Mouse (Mus musculus): Measurements from ENCODE around the gene Ell3. TPM values are rescaled to one million over a fixed set of nuclear protein-coding genes. Genes with fewer than 3 reads are reported as not detected.

Ell3 gene
- polyA plus RNA-seq, 1 experiment from 2014 or later = 1.9 TPM

DNA sequence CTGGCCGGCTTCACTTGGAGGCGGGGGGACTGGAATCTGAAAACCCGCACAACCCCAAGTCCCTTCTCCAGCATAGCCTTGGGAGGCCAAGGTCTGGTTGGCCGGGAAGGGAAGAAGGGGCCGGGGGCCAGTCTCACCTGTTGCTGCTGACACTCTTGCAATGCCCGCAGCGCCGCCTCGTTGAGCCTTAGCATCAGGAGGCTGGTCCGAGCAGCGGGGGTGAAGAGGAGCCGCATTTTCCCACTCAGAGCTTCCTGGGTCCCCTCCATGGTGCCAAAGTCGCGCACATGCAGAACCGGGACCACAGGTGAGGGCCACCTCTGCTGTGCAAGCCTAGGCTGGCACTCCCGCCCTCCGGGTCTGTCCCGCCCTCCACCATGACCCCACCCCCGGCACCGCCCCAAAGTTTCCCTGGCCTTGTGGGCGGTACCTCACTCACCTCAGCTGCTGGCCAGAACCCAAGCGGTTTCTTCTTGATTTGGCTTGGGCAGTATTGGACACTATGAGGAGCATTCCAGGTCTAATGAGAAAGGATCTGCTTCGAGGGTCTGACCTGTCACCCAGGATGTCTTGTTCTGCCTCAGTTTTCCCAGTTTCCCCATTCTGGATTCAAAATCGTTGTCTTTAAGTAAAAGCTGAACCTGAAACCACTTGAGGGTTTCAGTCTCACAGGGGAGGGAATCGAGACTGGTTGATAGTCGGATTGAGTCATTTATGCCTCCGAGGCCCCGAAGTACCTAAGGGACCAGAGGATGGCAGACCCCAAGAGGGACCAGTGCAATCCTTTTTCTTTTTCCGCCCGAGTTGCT lies 1.6 kb downstream of the Ell3 start:
- Histone ChIP-seq H3K4me1 (replicated peaks; ENCODE audit: control insufficient read depth, insufficient read depth, low read length) (no peaks in the 10 kb centered on the region), H3K27ac (ENCODE audit: low read depth, low read length) (no peak overlapping the region; the same call in 1 of the 2 replicates), H3K9me3 (ENCODE audit: control insufficient read depth) (no peaks in the 10 kb centered on the region), H3K36me3 (ENCODE audit: control insufficient read depth, insufficient read depth) (peaks cover 18% of the 10 kb centered on the region), H3K4me3 (ENCODE audit: low read depth, low read length) (peak overlapping the region; percentile 41), H3K9ac (ENCODE audit: low read depth, low read length) (peak overlapping the region; percentile 51), H3K27me3 (replicated peaks; ENCODE audit: control insufficient read depth, insufficient read depth, low read length) (no peaks in the 10 kb centered on the region), H3K4me2 (replicated peaks; ENCODE audit: low read depth) (peak overlapping the region; percentile 91)
- WGBS = 1% methylated on average over 30 of the region's 30 CpGs
- no peak for TF ChIP-seq CTCF (IDR thresholded peaks at IDR 0.05; ENCODE audit: low read depth)
- ATAC-seq = peak; percentile 86

- Histone ChIP-seq H3K4me2 (replicated peaks; ENCODE audit: low read depth) (peak overlapping the region; percentile 91), H3K4me1 (replicated peaks; ENCODE audit: control insufficient read depth, insufficient read depth, low read length) (no peaks in the 10 kb centered on the region), H3K9me3 (ENCODE audit: control insufficient read depth) (no peaks in the 10 kb centered on the region), H3K27ac (ENCODE audit: low read depth, low read length) (no peak overlapping the region), H3K9ac (ENCODE audit: low read depth, low read length) (peak overlapping the region; percentile 51), H3K4me3 (ENCODE audit: low read depth, low read length) (peak overlapping the region; percentile 41), H3K27me3 (replicated peaks; ENCODE audit: control insufficient read depth, insufficient read depth, low read length) (no peaks in the 10 kb centered on the region), H3K36me3 (ENCODE audit: control insufficient read depth, insufficient read depth) (peaks cover 23% of the 10 kb centered on the region)
- ATAC-seq = no peak
- no peak for TF ChIP-seq CTCF (IDR thresholded peaks at IDR 0.05; ENCODE audit: low read depth)
- WGBS = 7% methylated on average over 11 of the region's 11 CpGs
Observed at GRCm38 (mm10) chr2:121441800-121442199, 2.3 kb downstream of the Ell3 start.

DNA sequence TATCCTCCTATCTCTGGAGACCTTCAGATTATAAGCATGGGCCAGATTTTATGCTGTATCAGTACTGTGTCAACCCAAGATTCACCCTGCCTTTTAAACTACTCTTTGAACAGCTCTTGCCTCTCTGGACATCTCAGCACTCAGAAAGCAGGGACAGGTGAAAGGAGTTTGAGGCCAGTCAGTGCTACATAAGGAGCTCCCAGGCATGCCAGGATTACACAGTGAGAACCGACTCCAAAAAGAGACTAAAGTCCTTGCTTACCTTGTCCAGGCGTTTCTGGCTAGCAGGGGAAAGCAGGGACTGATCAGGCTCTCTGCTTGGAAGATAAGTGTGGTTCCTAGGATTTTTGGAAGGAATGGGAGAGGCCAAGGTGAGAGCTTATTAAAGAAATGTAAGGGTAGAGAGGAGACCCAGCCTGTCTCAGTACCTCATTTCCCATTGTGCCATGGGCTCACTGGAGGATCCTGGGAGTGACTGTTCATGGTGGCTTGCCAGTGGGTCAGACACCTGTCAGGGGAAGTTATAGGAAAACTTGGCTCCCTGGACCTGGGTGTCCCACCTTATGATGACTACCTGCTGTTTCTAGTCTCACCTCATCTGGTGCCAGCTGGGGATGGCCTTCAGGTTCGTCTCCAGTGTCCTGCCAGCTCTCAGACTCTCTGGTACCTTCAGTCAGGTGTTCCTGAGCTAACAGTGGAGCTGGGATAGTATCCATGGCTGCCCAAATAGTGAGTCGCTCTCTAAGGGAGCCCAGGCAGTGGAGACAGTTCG lies 3.1 kb downstream of the Ell3 start:
- WGBS = 58% methylated on average over 5 of the region's 5 CpGs
- Histone ChIP-seq H3K4me2 (replicated peaks; ENCODE audit: low read depth) (no peak overlapping the region), H3K4me3 (ENCODE audit: low read depth, low read length) (no peak overlapping the region), H3K9ac (ENCODE audit: low read depth, low read length) (no peak overlapping the region), H3K4me1 (replicated peaks; ENCODE audit: control insufficient read depth, insufficient read depth, low read length) (no peaks in the 10 kb centered on the region), H3K27me3 (replicated peaks; ENCODE audit: control insufficient read depth, insufficient read depth, low read length) (no peaks in the 10 kb centered on the region), H3K9me3 (ENCODE audit: control insufficient read depth) (no peaks in the 10 kb centered on the region), H3K36me3 (ENCODE audit: control insufficient read depth, insufficient read depth) (peaks cover 29% of the 10 kb centered on the region), H3K27ac (ENCODE audit: low read depth, low read length) (no peak overlapping the region)
- no peak for TF ChIP-seq CTCF (IDR thresholded peaks at IDR 0.05; ENCODE audit: low read depth)
- no peak for ATAC-seq

DNA sequence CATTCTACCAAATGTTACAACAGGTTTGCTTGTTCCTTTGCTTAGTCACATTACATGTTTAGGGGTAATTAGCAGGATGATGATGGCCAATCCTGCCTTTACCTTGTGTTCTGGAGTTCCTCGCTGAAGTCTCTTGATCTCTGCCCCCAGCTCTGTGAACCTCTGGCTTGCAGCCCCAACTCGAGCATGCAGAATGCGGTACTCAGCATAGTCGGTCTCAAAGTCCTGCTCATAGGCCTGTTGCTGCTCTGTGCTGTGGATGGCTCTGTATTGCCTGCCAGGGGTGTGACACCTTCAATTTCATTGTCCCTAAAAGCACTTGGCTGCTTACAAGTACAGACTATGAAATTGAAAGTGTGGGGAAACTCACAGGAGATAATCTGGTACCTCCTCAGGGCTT lies 4.3 kb downstream of the Ell3 start:
- no peak for TF ChIP-seq CTCF (IDR thresholded peaks at IDR 0.05; ENCODE audit: low read depth)
- Histone ChIP-seq H3K4me2 (replicated peaks; ENCODE audit: low read depth) (no peak overlapping the region), H3K9ac (ENCODE audit: low read depth, low read length) (no peak overlapping the region), H3K27me3 (replicated peaks; ENCODE audit: control insufficient read depth, insufficient read depth, low read length) (no peaks in the 10 kb centered on the region), H3K9me3 (ENCODE audit: control insufficient read depth) (no peaks in the 10 kb centered on the region), H3K4me1 (replicated peaks; ENCODE audit: control insufficient read depth, insufficient read depth, low read length) (no peaks in the 10 kb centered on the region), H3K27ac (ENCODE audit: low read depth, low read length) (no peak overlapping the region), H3K4me3 (ENCODE audit: low read depth, low read length) (no peak overlapping the region), H3K36me3 (ENCODE audit: control insufficient read depth, insufficient read depth) (peaks cover 41% of the 10 kb centered on the region)
- no peak for ATAC-seq
- WGBS = 59% methylated on average over 4 of the region's 4 CpGs

- no peak for ATAC-seq
- Histone ChIP-seq H3K27ac (ENCODE audit: low read depth, low read length) (no peak overlapping the region), H3K9me3 (ENCODE audit: control insufficient read depth) (no peaks in the 10 kb centered on the region), H3K9ac (ENCODE audit: low read depth, low read length) (no peak overlapping the region), H3K27me3 (replicated peaks; ENCODE audit: control insufficient read depth, insufficient read depth, low read length) (no peaks in the 10 kb centered on the region), H3K4me2 (replicated peaks; ENCODE audit: low read depth) (no peak overlapping the region), H3K4me3 (ENCODE audit: low read depth, low read length) (no peak overlapping the region), H3K4me1 (replicated peaks; ENCODE audit: control insufficient read depth, insufficient read depth, low read length) (no peaks in the 10 kb centered on the region), H3K36me3 (ENCODE audit: control insufficient read depth, insufficient read depth) (peaks cover 89% of the 10 kb centered on the region)
- 80% methylated on average over 1 of the region's 1 CpGs for WGBS
- TF ChIP-seq CTCF (IDR thresholded peaks at IDR 0.05; ENCODE audit: low read depth) = peak; percentile 70
Observed at GRCm38 (mm10) chr2:121434854-121435253, 9.2 kb downstream of the Ell3 start.

GRCm38 (mm10) chr2:121425890-121426289 lies 18.2 kb downstream of the Ell3 start:
- 86% methylated on average over 2 of the region's 2 CpGs for WGBS
- no peaks in the 10 kb centered on the region for H3K4me1 ChIP-seq (replicated peaks; ENCODE audit: control insufficient read depth, insufficient read depth, low read length)
- no peak overlapping the region for H3K4me2 ChIP-seq (replicated peaks; ENCODE audit: low read depth)
- ATAC-seq = no peak
- peaks cover 72% of the 10 kb centered on the region for H3K36me3 ChIP-seq (ENCODE audit: control insufficient read depth, insufficient read depth)
- no peak overlapping the region for H3K9ac ChIP-seq (ENCODE audit: low read depth, low read length)
- H3K4me3 ChIP-seq (ENCODE audit: low read depth, low read length) = no peak overlapping the region
- no peaks in the 10 kb centered on the region for H3K27me3 ChIP-seq (replicated peaks; ENCODE audit: control insufficient read depth, insufficient read depth, low read length)
- no peaks in the 10 kb centered on the region for H3K9me3 ChIP-seq (ENCODE audit: control insufficient read depth)
- TF ChIP-seq CTCF (IDR thresholded peaks at IDR 0.05; ENCODE audit: low read depth) = no peak
- H3K27ac ChIP-seq (ENCODE audit: low read depth, low read length) = no peak overlapping the region
